Mouse (Mus musculus): ENCODE results near the gene Metrnl. TPM values are rescaled to one million over a fixed set of nuclear protein-coding genes. Genes with fewer than 3 reads are reported as not detected.

Metrnl gene
- polyA plus RNA-seq (2014; fragmentation: Nextera tagmentation; extraction: Ambion mirVana): 3.7 and 5.8 TPM in 2 replicates

DNA sequence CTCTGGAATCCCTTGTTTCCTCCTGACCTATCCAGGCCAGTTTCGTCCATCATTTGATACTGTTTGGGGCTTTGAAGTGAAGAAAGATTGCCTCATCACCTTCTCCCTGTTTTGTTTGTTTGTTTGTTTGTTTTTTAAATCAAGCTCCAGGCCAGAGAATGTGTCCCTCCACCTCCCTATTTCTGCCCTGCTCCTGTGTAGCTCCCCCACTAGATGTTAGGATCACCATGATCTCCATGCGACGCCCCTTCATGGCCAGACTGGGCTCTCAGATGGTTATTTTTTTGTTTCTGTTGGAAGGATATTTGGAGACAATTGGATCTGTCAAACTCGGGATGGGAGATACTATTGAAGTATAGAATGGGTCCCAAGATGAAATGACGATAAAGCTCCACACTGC is at the start of gene Metrnl:
Gene Metrnl, plus strand, starts transcription at position 301 of the 400 bp plus-strand sequence.
- Histone ChIP-seq H3K27ac (ENCODE audit: low read depth, low read length) (no peak within 1 kb of the TSS), H3K4me1 (ENCODE audit: control insufficient read depth, insufficient read depth, low read length) (peaks cover 9% of the 10 kb centered on the region; the same call in 1 of the 2 replicates), H3K36me3 (ENCODE audit: control insufficient read depth, insufficient read depth, low read length) (no peaks in the 10 kb centered on the region), H3K9me3 (replicated peaks; ENCODE audit: control insufficient read depth, low read length) (no peaks in the 10 kb centered on the region), H3K4me3 (ENCODE audit: low read depth, low read length) (peak within 1 kb of the TSS; percentile 57), H3K9ac (ENCODE audit: low read length) (peak within 1 kb of the TSS; percentile 68), H3K4me2 (ENCODE audit: low read length) (peak within 1 kb of the TSS; percentile 99), H3K27me3 (replicated peaks; ENCODE audit: control insufficient read depth, insufficient read depth, low read length) (peaks cover 28% of the 10 kb centered on the region)
- no peak for ATAC-seq
- no peak for DNase-seq (ENCODE audit: low spot score)
- 86% methylated on average over 5 of the region's 5 CpGs for WGBS

- H3K36me3 ChIP-seq (ENCODE audit: control insufficient read depth, insufficient read depth, low read length): 0 out of 2 replicates have a peak, but pooled peaks cover 2% of the 10 kb centered on the region
- ATAC-seq (no peak), DNase-seq (ENCODE audit: low spot score) (no peak)
- H3K9ac ChIP-seq (ENCODE audit: low read length): no peak overlapping the region
- H3K4me2 ChIP-seq (ENCODE audit: low read length): no peak overlapping the region
- no peaks in the 10 kb centered on the region for H3K9me3 ChIP-seq (replicated peaks; ENCODE audit: control insufficient read depth, low read length)
- no peak overlapping the region for H3K27ac ChIP-seq (ENCODE audit: low read depth, low read length)
- H3K4me1 ChIP-seq (ENCODE audit: control insufficient read depth, insufficient read depth, low read length): no peaks in the 10 kb centered on the region
- no peak overlapping the region for H3K4me3 ChIP-seq (ENCODE audit: low read depth, low read length)
- 93% methylated on average over 9 of the region's 9 CpGs for WGBS
- no peaks in the 10 kb centered on the region for H3K27me3 ChIP-seq (replicated peaks; ENCODE audit: control insufficient read depth, insufficient read depth, low read length)
These were observed 49.8 kb upstream of the Metrnl start for GRCm38 (mm10) chr11:121651556-121651955.

GRCm38 (mm10) chr11:121651983-121652382 is 49.4 kb upstream of the Metrnl start:
- Histone ChIP-seq H3K4me1 (ENCODE audit: control insufficient read depth, insufficient read depth, low read length) (no peaks in the 10 kb centered on the region), H3K27me3 (replicated peaks; ENCODE audit: control insufficient read depth, insufficient read depth, low read length) (no peaks in the 10 kb centered on the region), H3K9ac (ENCODE audit: low read length) (no peak overlapping the region), H3K9me3 (replicated peaks; ENCODE audit: control insufficient read depth, low read length) (no peaks in the 10 kb centered on the region), H3K27ac (ENCODE audit: low read depth, low read length) (no peak overlapping the region), H3K4me2 (ENCODE audit: low read length) (no peak overlapping the region), H3K4me3 (ENCODE audit: low read depth, low read length) (no peak overlapping the region), H3K36me3 (ENCODE audit: control insufficient read depth, insufficient read depth, low read length) (0 out of 2 replicates have a peak, but pooled peaks cover 2% of the 10 kb centered on the region)
- no peak for DNase-seq (ENCODE audit: low spot score)
- no peak for ATAC-seq
- 95% methylated on average over 5 of the region's 5 CpGs for WGBS

DNA sequence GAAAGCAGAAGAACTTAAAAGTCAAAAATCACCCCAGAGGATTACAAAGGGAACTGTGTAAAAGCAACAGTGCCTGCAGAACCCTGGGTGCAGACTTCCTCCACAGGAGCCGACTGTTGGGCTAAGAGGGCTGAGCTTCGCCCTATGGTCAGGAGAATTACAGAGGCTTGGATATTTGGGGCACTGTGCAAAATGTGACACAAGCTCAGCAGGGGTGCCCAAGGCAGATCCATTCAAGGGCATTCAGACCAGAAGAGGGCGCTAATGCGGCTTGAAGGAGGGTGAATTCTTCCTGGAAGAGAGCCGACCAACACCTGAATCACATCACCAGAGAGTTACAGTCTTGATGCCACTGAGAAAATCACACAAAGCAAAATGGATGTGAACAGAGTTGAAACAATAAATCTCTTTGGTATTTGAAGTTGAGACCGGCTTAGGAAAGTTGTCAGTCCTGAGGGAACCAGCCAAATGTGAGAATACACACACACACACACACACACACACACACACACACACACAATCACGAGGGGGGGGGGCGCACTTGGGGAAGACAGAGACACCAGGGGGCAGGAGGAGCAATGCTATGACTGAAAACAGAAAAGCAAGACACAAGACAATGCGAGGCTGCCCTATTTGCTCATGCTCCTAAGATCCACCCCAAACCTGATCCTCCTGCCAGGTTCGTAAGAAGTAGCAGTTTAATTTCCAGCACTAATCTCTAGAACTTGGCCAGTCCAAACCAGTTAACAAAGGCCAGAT is 48.6 kb upstream of the Metrnl start:
- Histone ChIP-seq H3K27ac (ENCODE audit: low read depth, low read length) (no peak overlapping the region), H3K4me2 (ENCODE audit: low read length) (no peak overlapping the region), H3K36me3 (ENCODE audit: control insufficient read depth, insufficient read depth, low read length) (0 out of 2 replicates have a peak, but pooled peaks cover 2% of the 10 kb centered on the region), H3K4me1 (ENCODE audit: control insufficient read depth, insufficient read depth, low read length) (no peaks in the 10 kb centered on the region), H3K9me3 (replicated peaks; ENCODE audit: control insufficient read depth, low read length) (no peaks in the 10 kb centered on the region), H3K9ac (ENCODE audit: low read length) (no peak overlapping the region), H3K4me3 (ENCODE audit: low read depth, low read length) (no peak overlapping the region), H3K27me3 (replicated peaks; ENCODE audit: control insufficient read depth, insufficient read depth, low read length) (no peaks in the 10 kb centered on the region)
- DNase-seq (ENCODE audit: low spot score) (peak; percentile 57), ATAC-seq (no peak)
- WGBS: 60% methylated on average over 10 of the region's 10 CpGs

DNA sequence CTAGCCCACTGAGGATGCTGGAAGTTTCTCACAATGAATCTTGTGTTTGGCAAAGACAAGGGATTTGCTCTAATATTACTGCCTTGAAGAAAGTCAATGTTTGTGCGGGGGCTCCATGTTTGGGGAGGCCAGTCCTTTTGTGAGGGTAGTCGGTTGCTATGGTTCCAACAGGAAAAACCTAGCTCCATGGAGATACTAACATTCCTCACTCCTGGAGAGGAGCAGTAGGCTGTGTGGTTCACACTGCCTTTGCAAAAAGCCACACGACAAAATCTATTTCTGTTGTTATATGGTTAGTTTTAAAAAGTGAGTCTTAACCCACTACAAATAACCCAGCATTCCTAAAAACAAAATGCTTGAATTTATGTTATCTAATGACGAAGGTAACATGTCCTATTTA is 47.7 kb upstream of the Metrnl start:
- Histone ChIP-seq H3K4me3 (ENCODE audit: low read depth, low read length) (no peak overlapping the region), H3K27ac (ENCODE audit: low read depth, low read length) (no peak overlapping the region), H3K9me3 (replicated peaks; ENCODE audit: control insufficient read depth, low read length) (no peaks in the 10 kb centered on the region), H3K9ac (ENCODE audit: low read length) (no peak overlapping the region), H3K4me2 (ENCODE audit: low read length) (no peak overlapping the region), H3K36me3 (ENCODE audit: control insufficient read depth, insufficient read depth, low read length) (0 out of 2 replicates have a peak, but pooled peaks cover 2% of the 10 kb centered on the region), H3K4me1 (ENCODE audit: control insufficient read depth, insufficient read depth, low read length) (no peaks in the 10 kb centered on the region), H3K27me3 (replicated peaks; ENCODE audit: control insufficient read depth, insufficient read depth, low read length) (no peaks in the 10 kb centered on the region)
- DNase-seq (ENCODE audit: low spot score) (no peak), ATAC-seq (no peak)
- 88% methylated on average over 4 of the region's 4 CpGs for WGBS

DNA sequence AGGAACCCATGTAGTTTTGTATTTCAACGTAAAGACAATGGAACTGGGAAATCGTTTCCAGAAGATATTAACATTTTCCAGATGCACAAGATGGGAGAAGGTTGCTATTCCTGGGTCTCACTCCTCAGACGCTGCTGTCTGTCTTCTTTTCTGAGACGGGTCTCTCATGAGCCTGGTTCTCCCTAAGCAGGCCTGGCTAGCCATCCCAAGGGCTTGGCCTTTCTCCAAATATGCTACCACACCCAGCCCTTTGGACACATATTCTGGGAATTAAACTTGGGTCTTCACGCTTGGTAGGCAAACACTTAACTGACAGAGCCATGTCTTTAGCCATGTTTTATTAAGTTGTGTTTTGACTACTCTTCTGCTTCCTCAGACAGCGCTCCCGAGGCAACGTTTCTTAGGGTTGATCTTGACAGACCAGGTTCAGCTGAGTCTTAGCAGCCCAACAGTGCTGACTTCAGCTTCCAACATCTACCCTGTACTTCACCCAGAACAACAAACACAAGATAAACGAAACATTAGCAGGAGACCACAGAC is 46.9 kb upstream of the Metrnl start:
- Histone ChIP-seq H3K27me3 (replicated peaks; ENCODE audit: control insufficient read depth, insufficient read depth, low read length) (no peaks in the 10 kb centered on the region), H3K9me3 (replicated peaks; ENCODE audit: control insufficient read depth, low read length) (no peaks in the 10 kb centered on the region), H3K9ac (ENCODE audit: low read length) (no peak overlapping the region), H3K36me3 (ENCODE audit: control insufficient read depth, insufficient read depth, low read length) (0 out of 2 replicates have a peak, but pooled peaks cover 2% of the 10 kb centered on the region), H3K4me3 (ENCODE audit: low read depth, low read length) (no peak overlapping the region), H3K27ac (ENCODE audit: low read depth, low read length) (no peak overlapping the region), H3K4me2 (ENCODE audit: low read length) (no peak overlapping the region), H3K4me1 (ENCODE audit: control insufficient read depth, insufficient read depth, low read length) (no peaks in the 10 kb centered on the region)
- no peak for DNase-seq (ENCODE audit: low spot score)
- no peak for ATAC-seq
- WGBS: 86% methylated on average over 9 of the region's 9 CpGs

DNA sequence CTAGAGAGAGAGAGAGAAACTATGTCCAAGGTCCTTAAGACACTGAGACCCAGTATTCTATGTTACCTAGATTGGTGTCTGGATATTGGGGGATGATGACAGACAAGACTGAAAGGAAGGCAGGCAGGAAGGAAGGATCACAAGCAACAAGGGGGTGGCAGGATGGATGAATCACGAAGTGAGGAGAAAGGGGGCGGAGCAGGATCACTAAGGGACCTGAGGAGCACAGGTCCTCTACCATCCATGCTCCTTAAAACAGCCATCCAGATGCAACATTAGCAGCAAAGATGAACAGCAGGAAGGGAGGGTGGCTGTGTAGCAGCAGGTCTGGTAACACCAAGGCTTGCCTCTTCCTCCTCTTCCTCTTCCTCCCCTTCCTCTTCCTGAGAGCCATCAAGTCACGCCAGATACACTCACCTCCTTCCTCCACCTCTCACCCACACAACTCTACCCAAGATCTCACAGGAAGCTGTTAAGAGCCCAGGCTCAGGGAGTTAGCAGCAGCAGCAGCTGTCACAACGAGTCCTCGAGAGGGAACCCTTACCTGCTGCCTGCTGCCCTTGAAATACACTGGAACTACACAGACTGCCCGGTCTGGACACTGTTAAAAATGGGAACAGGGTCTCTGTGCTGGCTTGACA is 46.1 kb upstream of the Metrnl start:
- ATAC-seq (no peak), DNase-seq (ENCODE audit: low spot score) (no peak)
- Histone ChIP-seq H3K27me3 (replicated peaks; ENCODE audit: control insufficient read depth, insufficient read depth, low read length) (no peaks in the 10 kb centered on the region), H3K4me2 (ENCODE audit: low read length) (no peak overlapping the region), H3K36me3 (ENCODE audit: control insufficient read depth, insufficient read depth, low read length) (0 out of 2 replicates have a peak, but pooled peaks cover 1% of the 10 kb centered on the region), H3K27ac (ENCODE audit: low read depth, low read length) (no peak overlapping the region), H3K9ac (ENCODE audit: low read length) (no peak overlapping the region), H3K4me1 (ENCODE audit: control insufficient read depth, insufficient read depth, low read length) (no peaks in the 10 kb centered on the region), H3K4me3 (ENCODE audit: low read depth, low read length) (no peak overlapping the region), H3K9me3 (replicated peaks; ENCODE audit: control insufficient read depth, low read length) (no peaks in the 10 kb centered on the region)
- 92% methylated on average over 6 of the region's 6 CpGs for WGBS

DNA sequence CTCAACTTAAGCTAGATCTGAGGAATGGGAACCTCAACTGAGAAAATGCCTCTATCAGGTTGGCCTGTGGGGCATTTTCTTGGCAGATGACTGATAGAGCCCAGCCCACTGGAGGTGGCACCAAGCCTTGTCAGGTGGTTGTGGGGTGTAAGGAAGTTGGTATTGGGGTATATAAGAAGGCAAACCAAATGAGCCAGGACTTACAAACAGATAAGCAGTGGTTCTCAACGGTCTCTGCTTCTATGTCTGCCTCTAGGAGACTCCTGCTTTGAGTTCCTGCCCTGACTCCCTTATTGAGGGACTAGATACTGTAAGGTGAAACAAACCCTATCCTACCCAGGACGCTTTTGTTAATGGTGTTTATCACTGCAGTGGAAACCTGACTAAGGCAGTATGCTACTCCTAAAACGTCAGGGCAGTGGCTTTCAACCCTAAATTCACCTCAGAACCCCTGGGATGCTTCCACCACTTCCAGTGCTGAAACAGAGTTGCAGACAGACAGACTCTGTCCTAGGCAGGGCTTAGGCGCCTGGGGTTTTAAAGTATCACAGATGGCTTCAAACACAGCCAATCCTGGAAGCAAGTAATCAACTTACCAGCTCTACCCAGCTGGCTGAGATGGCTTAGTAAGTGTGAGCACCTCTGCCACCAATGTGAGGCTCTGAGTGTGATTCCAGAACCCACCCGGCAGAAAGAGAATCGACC is 45.4 kb upstream of the Metrnl start:
- no peak for ATAC-seq
- DNase-seq (ENCODE audit: low spot score): no peak
- Histone ChIP-seq H3K4me2 (ENCODE audit: low read length) (no peak overlapping the region), H3K4me1 (ENCODE audit: control insufficient read depth, insufficient read depth, low read length) (no peaks in the 10 kb centered on the region), H3K27ac (ENCODE audit: low read depth, low read length) (no peak overlapping the region), H3K9ac (ENCODE audit: low read length) (no peak overlapping the region), H3K9me3 (replicated peaks; ENCODE audit: control insufficient read depth, low read length) (no peaks in the 10 kb centered on the region), H3K36me3 (ENCODE audit: control insufficient read depth, insufficient read depth, low read length) (no peaks in the 10 kb centered on the region), H3K4me3 (ENCODE audit: low read depth, low read length) (no peak overlapping the region), H3K27me3 (replicated peaks; ENCODE audit: control insufficient read depth, insufficient read depth, low read length) (no peaks in the 10 kb centered on the region)
- WGBS: 83% methylated on average over 6 of the region's 6 CpGs
